Mouse (Mus musculus): ENCODE data around the gene Fam174b.
A peak's percentile ranks its signal among the peaks of the same experiment; 100 is the strongest.

The Fam174b gene

DNA sequence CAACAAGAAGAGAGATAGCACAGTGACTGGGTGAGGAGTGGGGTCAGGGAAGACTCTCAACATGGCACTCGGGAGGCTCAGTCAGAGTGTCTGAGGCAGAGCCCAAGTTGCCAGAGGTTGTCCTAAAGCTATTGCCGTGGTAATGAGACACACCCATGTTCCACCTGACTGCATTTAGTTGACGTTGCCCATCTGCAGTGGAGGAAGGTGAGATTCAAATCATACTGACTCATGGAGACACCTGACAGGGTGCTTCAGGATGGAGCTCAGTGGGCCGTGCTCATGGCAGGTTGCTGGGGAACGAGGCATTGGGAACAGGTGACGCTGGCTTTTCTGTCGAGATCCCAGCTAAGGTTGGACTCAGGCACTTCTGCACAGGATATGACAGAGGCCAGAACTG lies 9.9 kb downstream of the Fam174b start:
- DNase-seq (ENCODE audit: low read depth), result no peak

GRCm38 (mm10) chr7:73753598-73753997 lies 13.5 kb downstream of the Fam174b start:
- no peak for DNase-seq (ENCODE audit: low read depth)

DNA sequence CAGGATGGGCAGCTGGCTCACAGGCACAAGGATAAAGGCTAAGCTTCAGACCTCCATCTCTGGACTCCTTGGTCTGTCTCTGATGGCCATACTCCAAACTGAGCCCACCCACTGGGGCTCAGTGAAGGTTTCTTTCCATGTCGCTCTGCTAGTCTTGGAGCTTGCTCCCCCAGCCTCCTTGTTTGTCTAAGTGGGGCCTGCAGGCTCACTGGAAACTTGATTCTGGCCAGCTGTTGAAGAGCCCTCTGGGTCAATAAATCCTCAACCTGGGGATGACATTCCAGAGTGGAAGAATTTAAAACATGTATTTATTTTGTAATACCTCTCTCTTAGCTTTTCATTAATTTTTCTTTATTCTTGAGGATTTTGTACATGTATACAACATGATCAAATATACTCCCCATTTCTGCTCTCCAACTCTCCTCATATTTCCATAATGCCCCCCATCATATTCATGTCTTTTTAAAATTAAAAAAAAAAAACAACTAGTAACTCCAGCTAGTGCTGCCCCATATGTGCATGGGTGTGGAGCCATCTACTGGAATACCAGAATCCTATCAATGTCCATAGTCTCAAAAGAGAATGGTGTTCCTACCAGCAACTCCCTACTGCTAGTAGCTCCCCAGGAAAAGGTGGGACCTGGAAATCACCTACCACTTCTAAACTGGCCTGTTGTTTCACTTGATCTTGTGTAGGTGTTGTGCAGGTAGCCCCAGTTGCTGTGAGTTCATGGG lies 15.4 kb downstream of the Fam174b start:
- DNase-seq (ENCODE audit: low read depth), result no peak

GRCm38 (mm10) chr7:73761691-73762189 lies 21.6 kb downstream of the Fam174b start:
- no peak for DNase-seq (ENCODE audit: low read depth)

- DNase-seq (ENCODE audit: low read depth), result no peak
These were observed 24.6 kb downstream of the Fam174b start for GRCm38 (mm10) chr7:73764679-73765078.

DNA sequence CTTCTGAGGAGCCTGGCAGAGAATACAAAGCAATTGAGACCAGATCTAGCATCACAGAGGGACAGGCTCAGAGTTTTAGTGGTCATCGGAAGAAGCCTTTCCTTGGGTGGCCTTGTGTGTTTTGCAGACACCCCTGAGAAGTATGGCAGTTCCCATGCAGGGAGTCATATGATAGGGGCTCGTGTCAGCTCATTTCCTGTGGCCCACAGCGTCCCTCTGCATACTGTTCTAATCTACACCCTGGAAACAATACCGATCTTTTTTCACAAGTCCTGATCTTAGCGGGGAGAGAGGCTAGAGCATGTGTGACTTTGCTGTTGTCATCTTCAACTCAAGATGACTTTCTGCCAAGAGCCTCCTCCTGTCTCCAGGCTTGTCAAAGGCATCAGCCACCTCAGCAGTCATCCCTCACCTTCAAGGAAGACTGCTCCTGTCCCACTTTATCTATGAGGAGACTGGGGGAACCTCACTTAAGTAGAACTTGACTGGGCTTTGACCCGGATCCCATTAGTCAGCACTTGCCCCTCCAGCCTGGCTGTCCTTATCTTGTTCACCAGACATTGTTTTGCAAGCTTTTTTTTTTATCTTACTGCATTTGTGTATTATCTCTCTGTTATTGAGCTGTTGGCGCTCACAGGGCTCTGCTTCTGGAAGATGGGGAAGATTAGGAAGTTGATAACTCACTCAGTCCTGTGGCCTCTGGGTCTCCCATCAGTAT lies 25.2 kb downstream of the Fam174b start:
- peak; percentile 84 for DNase-seq (ENCODE audit: low read depth)

- no peak for DNase-seq (ENCODE audit: low read depth)
These were observed 29.1 kb downstream of the Fam174b start for GRCm38 (mm10) chr7:73769224-73769623.

GRCm38 (mm10) chr7:73771384-73772274 lies 31.5 kb downstream of the Fam174b start:
- no peak for DNase-seq (ENCODE audit: low read depth)

- no peak for DNase-seq (ENCODE audit: low read depth)
These were observed 32.2 kb downstream of the Fam174b start for GRCm38 (mm10) chr7:73772275-73772765.

DNA sequence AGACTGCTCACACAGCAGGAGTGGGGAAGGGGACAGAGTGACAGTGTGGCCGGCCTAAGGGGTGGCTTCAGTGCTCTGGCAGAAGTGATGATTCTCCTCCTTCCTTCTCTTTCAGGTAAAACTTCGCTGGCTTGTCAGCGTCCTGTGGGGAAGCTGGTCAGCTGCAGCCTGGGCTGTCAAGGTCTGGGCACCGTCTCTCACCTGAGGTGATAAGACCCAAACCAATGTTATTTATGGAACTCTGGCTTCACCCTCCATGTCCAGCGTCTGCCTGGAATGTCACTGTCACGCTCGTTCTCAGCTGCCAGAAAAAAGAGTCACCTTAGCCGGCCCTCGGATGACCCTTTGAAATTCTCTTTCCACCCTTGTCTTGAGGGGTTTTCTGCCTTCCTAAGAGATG lies 34.7 kb downstream of the Fam174b start:
- no peak for DNase-seq (ENCODE audit: low read depth)

- DNase-seq (ENCODE audit: low read depth), result no peak
These were observed 37.7 kb downstream of the Fam174b start for GRCm38 (mm10) chr7:73777777-73778176.

GRCm38 (mm10) chr7:73784736-73785428 lies 44.8 kb downstream of the Fam174b start:
- no peak for DNase-seq (ENCODE audit: low read depth)

- no peak for DNase-seq (ENCODE audit: low read depth)
These were observed 45.7 kb downstream of the Fam174b start for GRCm38 (mm10) chr7:73785815-73786214.

DNA sequence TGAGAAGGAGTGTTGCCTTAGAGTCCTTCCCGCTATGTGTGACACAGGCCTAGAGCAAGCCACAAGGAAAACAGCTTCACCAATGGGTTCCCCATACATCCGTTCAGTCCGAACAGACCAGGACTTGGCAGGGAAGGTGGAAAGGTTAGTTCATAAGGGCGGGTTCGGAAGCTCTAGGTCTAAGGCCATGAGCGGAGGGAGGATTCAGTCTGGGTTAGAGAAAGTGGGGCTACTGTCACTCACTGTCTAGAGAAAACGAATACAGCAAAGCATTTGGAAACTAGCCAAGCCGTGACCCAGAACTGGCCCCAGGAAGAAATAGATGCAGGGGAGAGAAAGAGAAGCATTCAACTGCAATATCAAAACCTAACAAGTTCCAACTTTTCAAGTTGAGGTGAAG lies 47.4 kb downstream of the Fam174b start:
- DNase-seq (ENCODE audit: low read depth), result no peak

DNA sequence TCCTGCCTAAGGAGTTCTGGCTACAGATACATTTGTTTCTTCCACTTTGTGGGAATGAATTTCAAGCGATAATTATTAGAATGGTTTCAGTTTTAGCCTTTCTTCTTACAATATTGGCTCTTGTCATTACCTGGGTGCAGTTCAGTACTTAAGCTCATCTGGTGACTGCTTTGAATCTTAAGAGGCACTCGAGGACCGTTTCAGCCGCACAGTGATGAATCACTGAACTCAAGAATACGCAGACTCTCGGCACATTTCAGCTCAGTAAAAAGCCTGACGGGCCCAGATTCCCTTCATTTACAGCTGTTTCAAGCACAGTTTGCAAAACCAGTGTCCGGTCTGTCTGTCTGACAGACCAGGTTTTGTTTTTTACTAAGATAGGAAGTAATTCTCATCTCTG lies 51.0 kb downstream of the Fam174b start:
- no peak for DNase-seq (ENCODE audit: low read depth)

GRCm38 (mm10) chr7:73792155-73792554 lies 52.1 kb downstream of the Fam174b start:
- no peak for DNase-seq (ENCODE audit: low read depth)

DNA sequence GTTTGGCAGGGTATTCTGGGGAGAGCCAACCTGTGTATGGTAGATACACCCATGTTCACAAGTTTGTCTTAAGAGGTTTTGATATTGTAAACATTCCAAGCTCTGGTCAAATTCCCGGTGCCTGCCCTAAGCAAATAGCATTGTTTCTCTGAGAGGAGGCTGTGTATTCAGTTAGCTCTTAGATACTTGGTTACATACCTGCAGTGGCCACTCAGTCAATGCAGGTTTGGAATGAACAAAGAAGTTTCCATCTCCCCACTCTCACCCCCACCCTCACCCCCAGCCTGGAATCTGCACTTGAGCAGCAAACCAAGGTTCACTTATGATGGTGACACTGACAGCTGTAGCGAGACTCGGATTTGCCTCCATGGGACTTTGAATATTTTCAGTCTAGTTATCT lies 52.5 kb downstream of the Fam174b start:
- no peak for DNase-seq (ENCODE audit: low read depth)

GRCm38 (mm10) chr7:73809261-73809660 lies 69.2 kb downstream of the Fam174b start:
- DNase-seq (ENCODE audit: low read depth), result peak; percentile 4

DNA sequence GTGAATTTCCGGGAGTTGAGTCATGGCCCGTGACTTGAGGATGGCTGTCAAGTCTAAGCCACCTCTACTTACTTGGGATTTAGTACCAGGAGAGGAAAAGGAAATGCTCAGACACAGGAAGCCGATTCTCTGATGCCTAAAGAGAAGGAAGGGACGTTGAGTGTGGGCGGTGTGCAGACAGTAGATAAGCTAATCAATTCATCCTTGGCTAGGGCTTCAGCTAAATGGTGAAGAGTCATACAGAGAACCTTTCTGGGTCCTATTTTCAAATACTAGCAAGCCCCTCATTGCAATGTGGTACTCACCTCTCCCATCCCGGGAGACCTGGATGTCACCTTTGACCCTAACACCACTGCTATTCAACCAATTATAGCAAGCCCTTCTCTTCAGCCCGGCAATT lies 71.3 kb downstream of the Fam174b start:
- DNase-seq (ENCODE audit: low read depth), result no peak

DNA sequence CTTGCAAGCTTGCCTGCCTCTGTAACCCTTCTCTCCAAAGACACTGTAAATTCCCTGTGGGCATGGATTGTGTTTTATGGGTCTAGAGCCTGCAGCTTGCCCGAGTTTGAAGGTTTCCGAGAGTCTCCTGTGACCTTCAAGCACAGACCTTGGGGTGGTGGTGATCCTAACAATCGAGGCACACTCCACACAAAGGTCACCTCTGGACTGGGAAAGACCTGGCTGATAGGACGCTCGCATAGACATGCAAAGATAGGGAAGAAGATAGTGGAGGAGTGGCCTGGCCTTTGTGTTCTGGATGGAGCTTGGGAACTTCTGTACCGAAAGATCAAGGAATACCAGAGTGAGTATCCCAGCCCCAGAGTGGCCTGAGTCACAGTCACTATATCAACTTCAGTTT lies 72.1 kb downstream of the Fam174b start:
- DNase-seq (ENCODE audit: low read depth), result no peak

- no peak for DNase-seq (ENCODE audit: low read depth)
These were observed 73.8 kb downstream of the Fam174b start for GRCm38 (mm10) chr7:73813887-73814286.

- DNase-seq (ENCODE audit: low read depth), result no peak
These were observed 74.4 kb downstream of the Fam174b start for GRCm38 (mm10) chr7:73814454-73814853.
